ENCODE assay signal across 8 mouse cellular contexts in the genomic region with DNA sequence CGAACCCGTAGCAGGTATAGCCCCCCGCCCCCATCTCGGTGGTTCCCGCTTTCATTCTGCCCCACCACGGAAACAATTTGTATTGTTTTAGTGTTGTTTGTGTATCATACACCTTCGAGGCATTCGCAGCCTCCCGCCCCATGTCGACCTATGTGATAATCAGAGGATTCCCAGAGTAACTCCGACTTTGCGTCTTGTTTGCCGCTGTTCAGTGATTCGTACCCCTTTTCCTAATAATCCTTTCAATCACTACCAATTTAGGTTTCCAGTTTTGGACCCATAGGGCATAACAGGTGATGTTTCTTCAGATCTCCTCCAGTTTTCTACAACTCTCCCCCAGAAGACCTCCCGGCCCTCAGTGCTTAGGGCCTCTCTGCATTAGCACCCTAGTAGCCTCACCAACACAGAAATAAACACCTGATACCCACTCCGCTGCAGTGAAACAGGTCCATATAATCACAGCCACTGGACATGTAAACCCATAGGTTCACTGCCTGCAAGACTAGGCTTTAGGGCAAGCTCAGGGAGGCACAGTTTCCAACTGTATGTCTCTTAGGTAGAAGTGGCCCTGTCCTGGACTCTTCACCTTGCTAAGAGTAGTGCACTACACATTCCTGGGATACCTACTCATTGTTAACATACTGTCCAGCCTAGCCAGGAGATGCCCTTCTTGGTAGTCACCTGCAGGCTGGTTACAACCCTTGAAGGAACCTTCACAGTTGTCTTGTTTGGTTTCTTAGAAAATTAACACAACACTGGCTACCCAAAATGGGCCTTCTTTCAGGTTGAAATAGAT. TPM values are rescaled to one million over a fixed set of nuclear protein-coding genes. Genes with fewer than 3 reads are reported as not detected.
DNase-seq lines count a peak whose midpoint lies in the region; ATAC-seq and TF ChIP-seq lines count a peak whose summit lies in the region.

No protein-coding gene starts in this region.

- TF ChIP-seq POLR2A in spleen, adult 2 months (IDR thresholded peaks at IDR 0.05; ENCODE audit: low read depth, low read length): no peak
- TF ChIP-seq POLR2A in limb, embryonic 14.5 days (IDR thresholded peaks at IDR 0.05; ENCODE audit: borderline replicate concordance, extremely low read depth, insufficient read depth, insufficient read length): no peak

- no peak overlapping the region for H3K27ac ChIP-seq in spleen, adult 2 months (ENCODE audit: insufficient read depth, low read length)
- H3K27ac ChIP-seq in limb, embryonic 14.5 days (replicated peaks; ENCODE audit: low read depth, low read length): peak overlapping the region; percentile 56; the same call in 1 of the 2 replicates
- H3K27ac ChIP-seq in neural tube, embryonic 15.5 days (replicated peaks): peak overlapping the region; percentile 81; the same call in 1 of the 2 replicates

- 7% methylated on average over 16 of the region's 16 CpGs for WGBS in spleen, adult 2 months
- 8% methylated on average over 16 of the region's 16 CpGs for WGBS in limb, embryonic 14.5 days
- WGBS in neural tube, embryonic 15.5 days: 7% methylated on average over 16 of the region's 16 CpGs

- H3K27me3 ChIP-seq in spleen, adult 2 months (ENCODE audit: control insufficient read depth, insufficient read depth, low read length): no peaks in the 10 kb centered on the region
- no peaks in the 10 kb centered on the region for H3K27me3 ChIP-seq in limb, embryonic 14.5 days (ENCODE audit: control insufficient read depth, insufficient read depth, low read length)
- no peaks in the 10 kb centered on the region for H3K27me3 ChIP-seq in neural tube, embryonic 15.5 days (replicated peaks)

- H3K9me3 ChIP-seq in limb, embryonic 14.5 days (ENCODE audit: control insufficient read depth, low read length): no peaks in the 10 kb centered on the region
- H3K9me3 ChIP-seq in neural tube, embryonic 15.5 days (replicated peaks): no peaks in the 10 kb centered on the region

- peak; percentile 54 for ATAC-seq in erythroid progenitor cell, adult 5-6 weeks (replicated peaks; ENCODE audit: low FRiP score, poor library complexity, severe bottlenecking)
- no peak; the same call in 1 of the 2 replicates for ATAC-seq in limb, embryonic 14.5 days (ENCODE audit: low FRiP score, low read depth)
- 0 out of 2 replicates have a peak, but pooled peaks have one; percentile 5 for ATAC-seq in neural tube, embryonic 15.5 days (ENCODE audit: low FRiP score)
- ATAC-seq in megakaryocyte-erythroid progenitor cell, adult 5-6 weeks (replicated peaks; ENCODE audit: low FRiP score, low TSS enrichment, poor library complexity, severe bottlenecking): no peak

- H3K4me2 ChIP-seq in limb, embryonic 14.5 days (replicated peaks; ENCODE audit: low read depth, low read length, severe bottlenecking): peak overlapping the region; percentile 87
- peak overlapping the region; percentile 87 for H3K4me2 ChIP-seq in neural tube, embryonic 15.5 days

- H3K4me1 ChIP-seq in spleen, adult 2 months (ENCODE audit: control insufficient read depth, insufficient read depth, insufficient read length): no peaks in the 10 kb centered on the region; the same call in 1 of the 2 replicates
- peaks cover 5% of the 10 kb centered on the region for H3K4me1 ChIP-seq in limb, embryonic 14.5 days (ENCODE audit: control insufficient read depth, insufficient read depth, low read length)
- peaks cover 15% of the 10 kb centered on the region for H3K4me1 ChIP-seq in neural tube, embryonic 15.5 days

- TF ChIP-seq CTCF in spleen, adult 2 months (IDR thresholded peaks at IDR 0.05; ENCODE audit: extremely low read depth, insufficient read depth, insufficient read length, insufficient replicate concordance): no peak

- peak overlapping the region; percentile 84 for H3K9ac ChIP-seq in limb, embryonic 14.5 days (ENCODE audit: low read depth, low read length, severe bottlenecking)
- peak overlapping the region; percentile 73 for H3K9ac ChIP-seq in neural tube, embryonic 15.5 days (replicated peaks)

- peak overlapping the region; percentile 97 for H3K4me3 ChIP-seq in spleen, adult 2 months (ENCODE audit: extremely low read depth, insufficient read depth, insufficient read length)
- peak overlapping the region; percentile 77 for H3K4me3 ChIP-seq in limb, embryonic 14.5 days (replicated peaks; ENCODE audit: low read length)
- H3K4me3 ChIP-seq in neural tube, embryonic 15.5 days (replicated peaks): peak overlapping the region; percentile 64

- 0 out of 2 replicates have a peak, but pooled peaks cover 2% of the 10 kb centered on the region for H3K36me3 ChIP-seq in spleen, adult 2 months (ENCODE audit: control insufficient read depth, insufficient read depth, low read length)
- H3K36me3 ChIP-seq in limb, embryonic 14.5 days (ENCODE audit: control insufficient read depth, insufficient read depth, low read length): no peaks in the 10 kb centered on the region; the same call in 1 of the 2 replicates
- H3K36me3 ChIP-seq in neural tube, embryonic 15.5 days: peaks cover 5% of the 10 kb centered on the region; the same call in 1 of the 2 replicates

- no peak for DNase-seq in spleen, adult 2 months (ENCODE audit: low read depth in 1 of 2, low spot score in 2 of 2)
- no peak for DNase-seq in spleen, postnatal 36 days (ENCODE audit: low spot score in 2 of 2)
- DNase-seq in limb, embryonic 14.5 days (ENCODE audit: low spot score): no peak
- no peak for DNase-seq in cerebellum, adult 8-10 months
- DNase-seq in embryo, embryonic 11 days: no peak

RNA-seq across cellular contexts. Expression of gene Pigg, which starts 0.9 kb away (rescaled TPM):
- polyA plus RNA-seq in spleen, adult 2 months (2012; rRNA removed): 2.4 and 2.7 TPM in 2 replicates
- 2.5 and 3.2 TPM in 2 replicates for total RNA-seq in erythroid progenitor cell, adult 5-6 weeks (2015; ENCODE audit: low replicate concordance)
- total RNA-seq in erythroid progenitor cell, adult 5-6 weeks (2017; ENCODE audit: low replicate concordance): 2.7 and 4.5 TPM in 2 replicates
- polyA plus RNA-seq in limb, embryonic 14.5 days (2012; rRNA removed): 5.8 and 6.0 TPM in 2 replicates
- 2.4 TPM in 2 replicates for polyA plus RNA-seq in limb, embryonic 14.5 days (2014; fragmentation: Nextera tagmentation; extraction: Ambion mirVana)
- 4.5 and 4.9 TPM in 2 replicates for polyA plus RNA-seq in neural tube, embryonic 15.5 days (2015; fragmentation: Nextera tagmentation; extraction: Ambion mirVana)
- total RNA-seq in megakaryocyte-erythroid progenitor cell, adult 5-6 weeks (2014; fragmentation: Nextera tagmentation): 6.2 and 8.8 TPM in 2 replicates
- 10.8 and 11.0 TPM in 2 replicates for total RNA-seq in megakaryocyte-erythroid progenitor cell, adult 5-6 weeks (2017)

RNA-seq across cellular contexts. Expression of gene Dr1, which starts 44.6 kb away (rescaled TPM):
- 16.0 and 23.5 TPM in 2 replicates for polyA plus RNA-seq in spleen, adult 2 months (2012; rRNA removed)
- 40.7 and 42.2 TPM in 2 replicates for total RNA-seq in erythroid progenitor cell, adult 5-6 weeks (2015; ENCODE audit: low replicate concordance)
- 23.1 and 27.9 TPM in 2 replicates for total RNA-seq in erythroid progenitor cell, adult 5-6 weeks (2017; ENCODE audit: low replicate concordance)
- polyA plus RNA-seq in limb, embryonic 14.5 days (2012; rRNA removed): 33.7 and 37.0 TPM in 2 replicates
- polyA plus RNA-seq in limb, embryonic 14.5 days (2014; fragmentation: Nextera tagmentation; extraction: Ambion mirVana): 44.4 and 46.5 TPM in 2 replicates
- 39.6 and 42.8 TPM in 2 replicates for polyA plus RNA-seq in neural tube, embryonic 15.5 days (2015; fragmentation: Nextera tagmentation; extraction: Ambion mirVana)
- 55.9 and 61.8 TPM in 2 replicates for total RNA-seq in megakaryocyte-erythroid progenitor cell, adult 5-6 weeks (2014; fragmentation: Nextera tagmentation)
- total RNA-seq in megakaryocyte-erythroid progenitor cell, adult 5-6 weeks (2017): 53.3 and 83.8 TPM in 2 replicates

RNA-seq across cellular contexts. Expression of gene Gm42517, which starts 54.5 kb away (rescaled TPM):
- 1.3 and 1.4 TPM in 2 replicates for polyA plus RNA-seq in spleen, adult 2 months (2012; rRNA removed)
- 0.72 TPM in 1 of 2 replicates, not detected in the other for total RNA-seq in erythroid progenitor cell, adult 5-6 weeks (2015; ENCODE audit: low replicate concordance)
- not detected in 2 replicates for total RNA-seq in erythroid progenitor cell, adult 5-6 weeks (2017; ENCODE audit: low replicate concordance)
- polyA plus RNA-seq in limb, embryonic 14.5 days (2012; rRNA removed): 0.45 and 0.65 TPM in 2 replicates
- 0.14 and 0.52 TPM in 2 replicates for polyA plus RNA-seq in limb, embryonic 14.5 days (2014; fragmentation: Nextera tagmentation; extraction: Ambion mirVana)
- 2.4 and 3.0 TPM in 2 replicates for polyA plus RNA-seq in neural tube, embryonic 15.5 days (2015; fragmentation: Nextera tagmentation; extraction: Ambion mirVana)
- total RNA-seq in megakaryocyte-erythroid progenitor cell, adult 5-6 weeks (2014; fragmentation: Nextera tagmentation): not detected in 2 replicates
- not detected in 2 replicates for total RNA-seq in megakaryocyte-erythroid progenitor cell, adult 5-6 weeks (2017)

Comparison
In these comparisons a context has a peak if more than half of its experiments do, and no peak if none do; other contexts are left out.
1. ATAC-seq: peak in erythroid progenitor cell, adult 5-6 weeks (single experiment) and neural tube, embryonic 15.5 days (single experiment); none in limb, embryonic 14.5 days (single experiment) and megakaryocyte-erythroid progenitor cell, adult 5-6 weeks (single experiment).
2. Peak in every context shown above with its lines, with median percentiles within 50 percentile points of each other: H3K4me3 ChIP-seq.